9 mouse cellular contexts compared by ENCODE assay signal in genomic region chr14:119137512-119137905, GRCm38 (mm10). TPM values are rescaled to one million over a fixed set of nuclear protein-coding genes. Genes with fewer than 3 reads are reported as not detected.
A peak's percentile ranks its signal among the peaks of the same experiment; 100 is the strongest.
DNase-seq lines count a peak whose midpoint lies in the region; ATAC-seq and TF ChIP-seq lines count a peak whose summit lies in the region.
"Had no signal": no experiment of that assay in that cellular context is flagged by ENCODE, and none has a peak within 500 bp of the region (broad histone marks: within the 10 kb centered on the region; RNA-seq: fewer than 3 reads in every experiment).

No protein-coding gene starts in this region.

- H3K36me3 ChIP-seq in ES-Bruce4 (ENCODE audit: control insufficient read depth, insufficient read depth, low read length, poor library complexity, severe bottlenecking): no peaks in the 10 kb centered on the region
- no peaks in the 10 kb centered on the region for H3K36me3 ChIP-seq in forebrain, embryonic 14.5 days (ENCODE audit: control insufficient read depth, insufficient read depth, low read length)
- no peaks in the 10 kb centered on the region for H3K36me3 ChIP-seq in liver, embryonic 16.5 days (ENCODE audit: control insufficient read depth, insufficient read depth)

- no peaks in the 10 kb centered on the region for H3K9me3 ChIP-seq in ES-Bruce4 (replicated peaks; ENCODE audit: control insufficient read depth, insufficient read depth, low read length, poor library complexity, severe bottlenecking)
- no peaks in the 10 kb centered on the region for H3K9me3 ChIP-seq in forebrain, embryonic 14.5 days (replicated peaks; ENCODE audit: control insufficient read depth, low read length)
- H3K9me3 ChIP-seq in liver, embryonic 16.5 days (replicated peaks; ENCODE audit: control insufficient read depth, low read length): no peaks in the 10 kb centered on the region

- no peak for TF ChIP-seq EP300 in ES-Bruce4 (IDR thresholded peaks at IDR 0.05; ENCODE audit: insufficient read depth, low read depth, low read length)

- peak overlapping the region; percentile 80 for H3K4me3 ChIP-seq in ES-Bruce4 (ENCODE audit: low read depth, low read length)
- H3K4me3 ChIP-seq in forebrain, embryonic 14.5 days (ENCODE audit: low read depth, low read length): peak overlapping the region; percentile 62
- peak overlapping the region; percentile 54 for H3K4me3 ChIP-seq in liver, embryonic 16.5 days (ENCODE audit: low read depth, low read length)
- H3K4me3 ChIP-seq in olfactory bulb, adult 2 months (ENCODE audit: insufficient read depth, low read depth, low read length): peak overlapping the region; percentile 82

- DNase-seq in forebrain, embryonic 14.5 days (ENCODE audit: low spot score): peak; percentile 92
- DNase-seq in layer of hippocampus, adult 8-10 months (ENCODE audit: low spot score in 2 of 2): peak; percentile 84 to 87
- peak; percentile 48 for DNase-seq in urinary bladder, adult 2 months (ENCODE audit: low spot score)

- peaks cover 21% of the 10 kb centered on the region for H3K27me3 ChIP-seq in ES-Bruce4 (ENCODE audit: control insufficient read depth, insufficient read depth, low read length, poor library complexity, severe bottlenecking)
- H3K27me3 ChIP-seq in forebrain, embryonic 14.5 days (replicated peaks; ENCODE audit: control insufficient read depth, insufficient read depth, low read length): peaks cover 31% of the 10 kb centered on the region
- H3K27me3 ChIP-seq in liver, embryonic 16.5 days (ENCODE audit: control insufficient read depth, insufficient read depth, low read depth, low read length): peaks cover 46% of the 10 kb centered on the region

- TF ChIP-seq CTCF in ES-Bruce4 (IDR thresholded peaks at IDR 0.05; ENCODE audit: low read depth, low read length): no peak
- TF ChIP-seq CTCF in olfactory bulb, adult 2 months (IDR thresholded peaks at IDR 0.05; ENCODE audit: insufficient read depth, low read depth, low read length): no peak; the same call in 1 of the 2 replicates

- peak; percentile 92 for ATAC-seq in cerebellum, adult (ENCODE audit: insufficient number of reproducible peaks, low FRiP score, low TSS enrichment)
- peak; percentile 96 for ATAC-seq in forebrain, embryonic 14.5 days
- ATAC-seq in hematopoietic stem cell, adult 5-6 weeks (replicated peaks in 1 of 2; ENCODE audit: insufficient read depth in 1 of 2, low FRiP score in 2 of 2, low TSS enrichment in 1 of 2, low read depth in 1 of 2, poor library complexity in 2 of 2, severe bottlenecking in 2 of 2): peak; percentile 58 to 87
- 0 out of 2 replicates have a peak, but pooled peaks have one; percentile 24 for ATAC-seq in liver, embryonic 16.5 days (ENCODE audit: low read depth)

- H3K4me1 ChIP-seq in ES-Bruce4 (ENCODE audit: control insufficient read depth, insufficient read depth, low read length): no peaks in the 10 kb centered on the region
- no peaks in the 10 kb centered on the region; the same call in 1 of the 2 replicates for H3K4me1 ChIP-seq in forebrain, embryonic 14.5 days (ENCODE audit: control insufficient read depth, insufficient read depth, low read length)
- H3K4me1 ChIP-seq in liver, embryonic 16.5 days (ENCODE audit: control insufficient read depth, low read depth, low read length): no peaks in the 10 kb centered on the region; the same call in 1 of the 2 replicates
- peaks cover 13% of the 10 kb centered on the region; the same call in 1 of the 2 replicates for H3K4me1 ChIP-seq in olfactory bulb, adult 2 months (ENCODE audit: control insufficient read depth, insufficient read depth, low read length)

- no peak overlapping the region for H3K27ac ChIP-seq in ES-Bruce4 (ENCODE audit: insufficient read depth, low read length)
- H3K27ac ChIP-seq in forebrain, embryonic 14.5 days (ENCODE audit: low read depth, low read length): no peak overlapping the region
- H3K27ac ChIP-seq in liver, embryonic 16.5 days (ENCODE audit: low read length): no peak overlapping the region
- no peak overlapping the region for H3K27ac ChIP-seq in olfactory bulb, adult 2 months (ENCODE audit: insufficient read depth, low read depth, low read length)

- peak overlapping the region; percentile 94 for H3K9ac ChIP-seq in ES-Bruce4 (ENCODE audit: low read depth, poor library complexity, severe bottlenecking)
- peak overlapping the region; percentile 65 for H3K9ac ChIP-seq in forebrain, embryonic 14.5 days (ENCODE audit: low read length)
- H3K9ac ChIP-seq in liver, embryonic 16.5 days (ENCODE audit: low read depth, low read length): no peak overlapping the region

- H3K4me2 ChIP-seq in forebrain, embryonic 14.5 days (ENCODE audit: low read length): peak overlapping the region; percentile 99
- peak overlapping the region; percentile 64 for H3K4me2 ChIP-seq in liver, embryonic 16.5 days (ENCODE audit: low read depth, low read length)

- TF ChIP-seq POLR2A in ES-Bruce4 (IDR thresholded peaks at IDR 0.05; ENCODE audit: insufficient read depth, low read length): no peak
- 0 out of 2 replicates have a peak, but pooled peaks have one; percentile 46 for TF ChIP-seq POLR2A in olfactory bulb, adult 2 months (IDR thresholded peaks at IDR 0.05; ENCODE audit: insufficient read depth, low read depth, low read length)

- under 1% methylated on average over 28 of the region's 38 CpGs for WGBS in forebrain, embryonic 14.5 days
- under 1% methylated on average over 38 of the region's 38 CpGs for WGBS in liver, embryonic 16.5 days (ENCODE audit: insufficient replicate concordance)
- WGBS in olfactory bulb, adult 2 months: 1% methylated on average over 38 of the region's 38 CpGs

RNA-seq across cellular contexts. Expression of gene Hs6st3, which starts 0.6 kb away (rescaled TPM):
- 1.2 TPM in 2 replicates for polyA plus RNA-seq in ES-Bruce4 (2011; ENCODE audit: insufficient read depth, insufficient read length, low read depth, missing spikeins)
- 0.50 and 1.3 TPM in 2 replicates for polyA plus RNA-seq in forebrain, embryonic 14.5 days (2014; fragmentation: Nextera tagmentation; extraction: Ambion mirVana)
- total RNA-seq in hematopoietic stem cell, adult 5-6 weeks (2017): 0.50 TPM in 1 of 2 replicates, not detected in the other
- 10 to 100 TPM; 58.0 to 69.9 (median 64.4) TPM for total RNA-seq in layer of hippocampus, adult 8-10 months (2022)
- not detected in 2 replicates for polyA plus RNA-seq in liver, embryonic 16.5 days (2015; fragmentation: Nextera tagmentation; extraction: Ambion mirVana)
- not detected in 2 replicates for polyA plus RNA-seq in olfactory bulb, adult 2 months (2012; ENCODE audit: insufficient read depth, insufficient read length, low replicate concordance, missing spikeins)
- 0.04 and 0.07 TPM in 2 replicates for polyA plus RNA-seq in urinary bladder, adult 2 months (2012; rRNA removed)
- total RNA-seq: MEL had no signal

RNA-seq across cellular contexts. Expression of gene Uggt2, which starts 38.3 kb away (rescaled TPM):
- polyA plus RNA-seq in ES-Bruce4 (2011; ENCODE audit: insufficient read depth, insufficient read length, low read depth, missing spikeins): 42.5 and 47.4 TPM in 2 replicates
- polyA plus RNA-seq in forebrain, embryonic 14.5 days (2014; fragmentation: Nextera tagmentation; extraction: Ambion mirVana): 7.3 and 13.3 TPM in 2 replicates
- 4.0 and 4.7 TPM in 2 replicates for total RNA-seq in hematopoietic stem cell, adult 5-6 weeks (2017)
- total RNA-seq in layer of hippocampus, adult 8-10 months (2022): 10 to 100 TPM; 28.3 to 45.0 (median 30.1) TPM
- polyA plus RNA-seq in liver, embryonic 16.5 days (2015; fragmentation: Nextera tagmentation; extraction: Ambion mirVana): 1.1 and 1.2 TPM in 2 replicates
- polyA plus RNA-seq in olfactory bulb, adult 2 months (2012; ENCODE audit: insufficient read depth, insufficient read length, low replicate concordance, missing spikeins): not detected in 2 replicates
- 10.7 and 12.9 TPM in 2 replicates for polyA plus RNA-seq in urinary bladder, adult 2 months (2012; rRNA removed)

Comparison
In these comparisons a context has a peak if more than half of its experiments do, and no peak if none do; other contexts are left out.
1. ATAC-seq: peak in every context shown above with its lines; median percentile 96 in forebrain, embryonic 14.5 days; 92 in cerebellum, adult; 72 in hematopoietic stem cell, adult 5-6 weeks; 24 in liver, embryonic 16.5 days.